Mouse (Mus musculus) brain, embryonic 14.5 days (tissue): ENCODE measurements around the gene Atxn2.

Experiments used
- CTCF ChIP-seq: fragments of 200-500 bp; IDR thresholded peaks from 2 replicates; pipeline ENCODE4 v1.5.1; 2012; ENCODE audit warnings: inconsistent platforms, mild to moderate bottlenecking, moderate library complexity, borderline replicate concordance; ENCODE audit not compliant: insufficient read depth, insufficient read length; ENCODE audit errors: extremely low read depth
- POLR2A ChIP-seq: fragments of 200-500 bp; IDR thresholded peaks from 2 replicates; pipeline ENCODE4 v1.6.1; 2012; ENCODE audit warnings: mild to moderate bottlenecking, inconsistent platforms, borderline replicate concordance; ENCODE audit not compliant: poor library complexity, insufficient read depth, insufficient read length, severe bottlenecking; ENCODE audit errors: extremely low read depth

DNA sequence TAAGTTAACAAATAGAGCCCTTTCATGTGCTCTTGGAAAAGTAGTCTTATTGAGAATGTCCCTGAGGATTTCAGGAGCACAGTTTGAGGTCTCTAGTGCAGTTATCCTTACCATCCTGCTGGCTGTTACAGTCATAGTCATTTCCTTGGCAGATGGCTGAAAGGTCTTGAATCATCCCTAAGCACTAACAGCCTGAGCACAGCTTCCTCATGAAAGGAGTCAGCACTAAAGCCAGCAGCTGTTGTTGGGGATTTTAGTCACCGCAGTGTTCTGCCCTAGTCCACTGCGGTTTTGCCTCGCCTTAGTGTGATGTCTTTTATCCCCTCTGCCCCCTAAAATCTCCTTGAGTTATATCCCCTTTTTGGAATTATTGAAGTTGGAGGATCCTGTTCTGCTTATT lies 96.0 kb downstream of the Atxn2 start:
- TF ChIP-seq CTCF: no peak
- no peak for TF ChIP-seq POLR2A
